Mouse (Mus musculus) urinary bladder, adult 18-20 months (tissue): ENCODE measurements around the gene Gm49322.
A peak's percentile ranks its signal among the peaks of the same experiment; 100 is the strongest.
"Not testable (repeated sequence)": the region's sequence is repeated elsewhere in the genome, so short reads cannot be mapped to it uniquely, and the experiment has no call there.

Experiments
- DNase-seq, 2 experiments: peaks; one replicate each; pipeline ENCODE4 v3.0.0; 2022; ENCODE audit warnings: low spot score in 2 of 2, mixed read lengths in 2 of 2

The Gm49322 gene

DNA sequence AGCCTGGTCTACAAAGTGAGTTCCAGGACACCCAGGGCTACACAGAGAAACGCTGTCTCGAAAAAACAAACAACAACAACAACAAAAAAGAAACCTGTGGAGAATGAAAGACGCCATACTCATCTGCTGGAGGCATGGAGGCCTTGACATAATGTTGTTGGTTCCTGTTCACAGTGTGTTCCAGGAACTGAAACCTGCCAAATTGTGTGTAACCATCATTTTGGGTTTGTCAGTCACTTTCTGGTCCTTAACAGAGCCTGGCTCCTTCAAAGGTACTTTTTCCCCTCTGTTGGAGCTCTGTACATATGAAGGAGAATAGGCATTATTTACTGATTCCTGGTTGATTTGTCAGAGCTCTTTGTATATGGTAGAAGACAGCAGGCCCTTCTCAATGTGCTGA lies 6.1 kb downstream of the Gm49322 start:
- DNase-seq: no peak

DNA sequence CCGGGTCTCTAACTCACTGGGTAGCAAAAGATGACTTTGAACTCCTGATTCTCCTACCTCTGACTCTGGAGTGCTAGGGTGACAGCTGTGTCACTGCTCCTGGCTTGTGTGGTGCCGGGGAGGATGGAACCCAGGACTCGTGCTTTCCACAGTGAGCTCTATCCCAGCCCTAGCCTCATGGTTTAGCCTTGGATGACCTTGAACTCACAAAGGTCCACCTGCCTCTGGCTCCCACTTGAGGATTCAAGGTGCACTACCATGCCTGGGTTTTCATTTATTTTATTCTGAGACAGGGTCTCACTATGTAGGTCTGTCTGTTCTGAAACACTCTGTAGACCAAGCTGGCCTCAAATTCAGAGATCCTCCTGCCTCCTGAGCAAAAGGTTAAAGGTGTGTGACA lies 8.0 kb downstream of the Gm49322 start:
- DNase-seq: no peak

GRCm38 (mm10) chr10:80614351-80614750 lies 8.5 kb downstream of the Gm49322 start:
- DNase-seq: no peak

DNA sequence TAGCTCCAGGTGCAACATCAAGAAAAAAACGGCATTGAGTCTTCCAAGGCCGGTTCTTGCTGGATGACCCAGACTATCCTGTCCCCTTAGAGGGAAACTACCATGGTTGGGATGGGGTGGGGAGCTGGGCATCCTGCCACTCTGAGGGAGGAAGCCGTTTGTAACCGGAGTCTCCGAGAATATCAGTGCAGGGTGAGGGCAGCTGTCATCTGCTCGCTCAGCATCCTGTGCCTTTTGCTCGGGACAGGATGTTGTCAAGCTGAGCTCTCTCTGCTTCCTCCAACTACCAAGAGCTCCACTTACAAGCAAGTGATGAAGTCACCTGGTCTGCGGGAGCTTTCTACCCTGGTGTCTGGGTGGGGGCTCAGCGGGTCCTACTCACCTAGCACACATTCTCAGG lies 12.4 kb downstream of the Gm49322 start:
- no peak for DNase-seq

DNA sequence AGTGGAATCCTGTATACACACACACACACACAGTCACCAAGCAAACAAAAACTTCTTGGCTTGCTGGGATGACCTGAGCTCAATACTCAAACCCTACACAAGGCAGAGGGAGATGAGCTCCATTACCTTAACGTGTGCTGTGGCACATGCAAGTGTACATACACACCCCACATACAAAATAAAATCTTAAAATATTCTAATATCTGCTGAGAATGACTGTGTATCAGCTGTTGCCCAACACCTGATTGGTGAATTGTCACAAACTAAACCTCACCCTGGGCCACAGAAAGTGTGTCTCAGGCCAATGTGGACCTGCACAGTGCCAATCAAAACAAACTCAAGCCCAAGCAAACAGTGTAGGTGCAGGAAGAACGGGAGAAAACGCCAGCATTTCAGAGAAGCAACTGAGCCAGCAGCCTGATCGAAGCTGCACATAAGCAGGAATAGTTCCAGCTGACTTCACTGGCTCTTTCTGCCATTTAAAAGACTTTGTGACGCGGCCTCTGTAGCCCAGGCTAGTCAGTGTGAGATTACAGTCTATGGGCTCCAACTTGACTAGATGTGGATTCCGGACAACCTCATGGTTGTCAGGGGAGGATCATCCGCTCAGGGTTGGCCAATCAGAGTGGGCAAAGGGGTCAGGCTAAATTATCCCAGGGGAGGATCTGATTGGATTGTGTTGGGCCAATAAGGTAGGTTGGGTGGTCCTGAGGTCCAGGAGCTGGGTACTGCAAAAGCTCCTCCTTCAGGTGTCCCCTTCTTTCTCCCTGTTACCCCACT lies 13.8 kb downstream of the Gm49322 start:
- DNase-seq: no peak

DNA sequence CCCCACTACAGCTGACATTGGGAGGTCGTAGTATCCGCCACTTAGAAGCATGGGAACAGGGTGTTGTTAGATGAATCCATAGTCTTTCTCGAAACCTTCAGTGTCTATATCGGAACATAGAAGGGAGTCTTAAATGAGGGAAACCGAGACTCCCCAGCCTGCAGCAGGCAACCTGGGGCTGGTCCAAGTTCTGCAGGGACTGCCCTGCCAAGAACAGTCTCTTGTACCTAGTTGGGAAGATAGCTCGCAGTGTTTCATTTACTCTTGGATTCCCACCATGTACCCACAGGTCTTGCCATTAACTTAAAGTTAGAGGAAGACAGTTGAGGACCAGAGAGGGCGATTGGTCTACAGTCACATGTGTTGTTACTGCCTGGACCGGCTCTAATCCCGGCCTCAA lies 14.5 kb downstream of the Gm49322 start:
- DNase-seq: no peak

- no peak for DNase-seq
These were observed 15.2 kb downstream of the Gm49322 start for GRCm38 (mm10) chr10:80620796-80621689.

DNA sequence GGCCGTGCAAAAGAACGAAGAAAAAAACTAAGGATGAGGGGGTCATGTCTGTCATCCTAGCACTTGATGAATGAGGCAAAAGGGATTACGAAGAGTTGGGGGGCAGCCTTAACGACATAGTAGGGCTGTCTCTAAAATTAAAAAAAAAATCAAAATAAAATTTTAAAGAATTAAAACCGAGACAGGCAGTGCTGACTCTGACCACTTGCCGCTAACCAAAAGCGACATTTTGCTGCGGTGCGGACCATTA lies 15.8 kb downstream of the Gm49322 start:
- DNase-seq: no peak

DNA sequence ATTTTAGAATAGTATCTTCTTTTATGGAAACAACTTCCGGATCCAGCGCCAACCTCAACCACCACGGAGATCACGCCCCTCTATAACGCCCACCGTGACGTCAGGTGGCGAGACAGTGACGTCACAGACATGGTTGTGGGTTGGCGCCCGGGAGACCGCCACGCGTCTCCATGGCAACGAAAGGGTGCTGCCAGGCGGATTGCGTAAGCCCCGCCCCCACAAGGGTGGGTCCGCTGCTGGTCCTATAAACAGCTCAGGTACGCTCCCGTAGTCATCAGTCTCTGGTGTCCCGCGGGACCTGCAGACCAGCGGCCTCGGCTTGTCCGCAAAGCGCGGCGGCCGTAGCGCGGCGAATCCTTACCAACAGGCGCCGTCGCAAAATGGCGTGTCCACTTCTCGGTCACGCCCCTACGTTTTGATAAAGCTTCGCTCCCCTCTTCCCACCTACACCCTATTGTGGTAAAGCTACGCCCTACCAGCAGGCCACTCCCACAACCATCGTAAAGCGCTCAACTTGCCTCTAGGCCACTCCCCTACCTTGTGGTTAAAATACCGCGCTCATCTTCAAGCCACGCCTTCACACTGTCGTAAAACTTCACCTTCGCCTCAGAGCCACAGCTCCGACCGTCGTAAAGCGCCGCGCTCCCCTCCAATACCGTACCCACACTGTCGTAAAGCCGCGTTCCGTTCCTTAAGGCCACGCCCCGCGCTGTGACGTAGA lies 16.3 kb downstream of the Gm49322 start:
- DNase-seq: peak; percentile 98 to 99

DNA sequence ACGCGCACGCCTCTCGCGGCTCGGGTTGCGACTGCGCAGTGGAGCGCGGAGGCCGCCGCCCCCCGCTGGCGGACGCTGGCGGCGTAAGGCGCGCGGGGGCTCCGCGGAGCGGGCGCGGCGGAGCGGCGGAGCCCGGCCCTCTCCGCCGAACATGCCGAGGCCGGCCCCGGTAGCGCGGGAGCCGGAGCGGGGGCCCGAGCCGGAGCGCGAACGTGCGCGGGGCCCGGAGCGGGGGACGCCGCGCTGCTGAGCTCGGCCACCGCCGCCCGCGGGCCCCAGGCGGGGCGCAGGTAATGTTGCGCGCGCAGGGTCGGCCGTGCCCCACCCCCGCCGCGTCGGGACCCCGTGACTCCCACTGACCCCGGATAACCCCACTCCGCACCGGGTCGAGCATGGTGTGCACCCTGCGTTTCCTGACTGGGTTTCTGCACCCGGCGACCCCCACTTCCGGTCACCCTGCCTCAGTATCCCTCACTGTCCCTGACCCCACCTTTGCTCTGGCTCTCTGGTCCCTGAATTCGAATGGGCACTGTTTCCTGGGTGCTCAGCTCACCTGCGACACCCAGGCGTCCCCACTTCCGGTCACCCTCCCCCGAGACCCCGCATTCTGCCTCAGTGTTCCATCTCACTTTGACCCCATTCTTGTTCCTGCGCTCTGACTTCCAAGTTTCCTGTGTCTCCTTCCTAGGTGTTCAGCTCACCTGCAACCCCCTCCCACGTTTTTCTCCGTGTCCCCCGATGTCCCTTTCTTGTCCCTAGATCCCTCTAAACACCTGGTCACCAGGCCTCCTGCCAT lies 17.0 kb downstream of the Gm49322 start, which contains the start of gene Csnk1g2:
Gene Csnk1g2, plus strand, starts transcription at position 178 of the 796 bp plus-strand sequence.
- no peak for DNase-seq

- peak in 1 of 2 experiments; percentile 46 for DNase-seq
These were observed 17.8 kb downstream of the Gm49322 start for GRCm38 (mm10) chr10:80623457-80624191.

- DNase-seq: no peak
These were observed 19.9 kb downstream of the Gm49322 start for GRCm38 (mm10) chr10:80625764-80626163.

- DNase-seq: no peak
These were observed 21.9 kb downstream of the Gm49322 start for GRCm38 (mm10) chr10:80627685-80628084.

- DNase-seq: no peak
These were observed 23.1 kb downstream of the Gm49322 start for GRCm38 (mm10) chr10:80628925-80629324.

DNA sequence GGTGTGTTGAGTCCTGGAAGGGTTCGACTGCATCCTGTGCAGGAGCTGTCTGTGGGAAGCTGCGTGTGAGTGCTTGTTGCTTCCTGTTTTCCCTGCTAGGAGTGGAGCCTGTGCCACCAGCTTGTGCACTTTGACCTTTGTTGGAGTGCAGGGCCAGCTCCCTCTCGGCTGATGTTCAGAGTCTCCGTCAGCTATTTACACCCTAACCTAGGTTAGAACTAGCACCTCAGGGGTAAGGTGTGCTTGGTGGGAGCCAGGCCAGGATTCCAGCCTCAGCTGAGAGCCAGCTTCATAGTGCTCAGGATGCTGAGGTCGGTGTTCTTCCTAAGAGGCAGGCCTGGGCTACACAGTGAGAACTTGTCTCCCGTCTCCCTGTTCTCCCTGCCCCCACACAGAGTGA lies 29.5 kb downstream of the Gm49322 start:
- no peak for DNase-seq

GRCm38 (mm10) chr10:80646936-80647335 lies 41.1 kb downstream of the Gm49322 start:
- DNase-seq: no peak

GRCm38 (mm10) chr10:80649910-80650309 lies 44.1 kb downstream of the Gm49322 start:
- DNase-seq: not testable (repeated sequence)

DNA sequence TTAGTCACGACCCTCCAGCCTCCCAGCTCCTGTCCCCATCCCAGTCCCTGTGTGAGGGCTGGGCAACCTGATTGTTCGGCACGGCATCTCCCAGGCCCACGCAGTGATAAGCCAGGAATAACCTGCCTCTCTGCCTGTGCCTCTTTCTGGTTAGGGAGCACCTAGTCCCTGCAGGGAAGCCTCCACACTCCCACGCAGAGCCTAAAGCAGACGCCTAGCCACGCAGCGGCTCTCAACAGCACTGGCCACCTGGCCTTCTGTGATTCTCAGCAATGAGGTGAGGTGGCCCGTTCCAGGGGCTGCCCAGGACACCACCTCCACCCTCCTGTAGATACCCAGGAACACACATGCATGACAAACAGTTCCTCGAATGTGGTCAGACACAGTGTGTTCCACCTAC lies 44.6 kb downstream of the Gm49322 start:
- DNase-seq: no peak

- DNase-seq: no peak
These were observed 47.4 kb downstream of the Gm49322 start for GRCm38 (mm10) chr10:80653156-80653720.

GRCm38 (mm10) chr10:80654866-80655265 lies 49.0 kb downstream of the Gm49322 start:
- DNase-seq: no peak
